Mouse (Mus musculus) brain, embryonic 14.5 days (tissue): ENCODE measurements around the gene 1500009L16Rik.

Experiments used
- CTCF ChIP-seq: fragments of 200-500 bp; IDR thresholded peaks from 2 replicates; pipeline ENCODE4 v1.5.1; 2012; ENCODE audit warnings: inconsistent platforms, mild to moderate bottlenecking, moderate library complexity, borderline replicate concordance; ENCODE audit not compliant: insufficient read depth, insufficient read length; ENCODE audit errors: extremely low read depth
- POLR2A ChIP-seq: fragments of 200-500 bp; IDR thresholded peaks from 2 replicates; pipeline ENCODE4 v1.6.1; 2012; ENCODE audit warnings: mild to moderate bottlenecking, inconsistent platforms, borderline replicate concordance; ENCODE audit not compliant: poor library complexity, insufficient read depth, insufficient read length, severe bottlenecking; ENCODE audit errors: extremely low read depth

DNA sequence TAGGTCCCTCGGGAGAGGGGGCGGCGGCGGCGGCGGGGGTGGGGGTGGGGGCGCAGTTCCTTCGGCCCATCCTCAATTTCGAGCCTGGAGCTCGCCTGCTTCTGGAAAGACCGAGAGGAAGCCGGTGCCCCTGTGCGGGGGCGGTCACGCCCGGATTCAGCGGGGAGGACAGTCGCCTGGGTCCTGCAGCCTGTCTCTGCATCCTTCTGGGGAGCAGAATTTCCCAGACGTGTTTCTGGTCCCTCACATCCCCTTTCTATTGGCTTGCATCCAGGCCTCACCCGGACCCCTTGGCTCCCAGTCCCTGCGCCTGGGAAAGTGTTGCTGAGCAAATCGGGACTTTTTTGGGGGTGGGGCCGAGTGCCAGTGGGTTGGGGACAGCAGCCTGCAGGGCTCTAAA is 390 bp downstream of the 1500009L16Rik start:
- TF ChIP-seq POLR2A, result no peak
- TF ChIP-seq CTCF, result no peak
